In genomic region chr12:55357303-55357702, GRCm38 (mm10) we compare ENCODE assay signal across 22 mouse cellular contexts. TPM values are rescaled to one million over a fixed set of nuclear protein-coding genes. Genes with fewer than 3 reads are reported as not detected.
DNase-seq lines count a peak whose midpoint lies in the region; TF ChIP-seq lines count a peak whose summit lies in the region.
"Had no signal": no experiment of that assay in that cellular context is flagged by ENCODE, and none has a peak within 500 bp of the region (broad histone marks: within the 10 kb centered on the region; RNA-seq: fewer than 3 reads in every experiment).

No protein-coding gene starts in this region.

- no peak for TF ChIP-seq POLR2A in MEL (IDR thresholded peaks at IDR 0.05; ENCODE audit: control insufficient read depth in 1 of 2, insufficient read depth in 1 of 2, low read depth in 1 of 2, low read length in 2 of 2, poor library complexity in 1 of 2)

- no peak for TF ChIP-seq EP300 in MEL (IDR thresholded peaks at IDR 0.05; ENCODE audit: low read depth in 1 of 2, low read length in 2 of 2)

- H3K4me3 ChIP-seq in MEL (ENCODE audit: control insufficient read depth in 1 of 2, insufficient read depth in 1 of 2, low read depth in 2 of 2, low read length in 2 of 2) = no peak overlapping the region
- H3K4me3 ChIP-seq in limb, embryonic 10.5 days = no peak overlapping the region

- H3K9me3 ChIP-seq in MEL (replicated peaks; ENCODE audit: insufficient read depth, low read length) = no peaks in the 10 kb centered on the region
- no peaks in the 10 kb centered on the region for H3K9me3 ChIP-seq in limb, embryonic 10.5 days (replicated peaks)
- H3K9me3 ChIP-seq: G1E had no signal

- TF ChIP-seq RAD21 in MEL (IDR thresholded peaks at IDR 0.05; ENCODE audit: low read depth, low read length) = no peak

- DNase-seq in thymus, postnatal 0 days (ENCODE audit: low spot score) = peak; percentile 25
- DNase-seq in thymus, postnatal 14 days = no peak
- DNase-seq in CD4-positive helper T cell, adult 2 months (ENCODE audit: low read depth, low spot score) = peak; percentile 69
- peak; percentile 28 for DNase-seq in MEL (ENCODE audit: low read depth, low spot score)
- peak; percentile 48 for DNase-seq in naive thymus-derived CD4-positive, alpha-beta T cell, adult 2 months (ENCODE audit: low read depth)
- DNase-seq in gastrocnemius, postnatal 36 days = no peak
- DNase-seq in spleen, postnatal 4 days (ENCODE audit: low spot score in 2 of 2) = no peak
- DNase-seq in limb, embryonic 10.5 days (ENCODE audit: low spot score) = no peak
- DNase-seq: adrenal gland, adult 2 months; adrenal gland, adult 8-10 months; adrenal gland, postnatal 10 days; adrenal gland, postnatal 14 days; adrenal gland, postnatal 25 days; adrenal gland, postnatal 36 days; B cell, adult 2 months; cerebellum, adult 11 months; cerebellum, adult 11-12 months; cerebellum, adult 18-20 months; cerebellum, adult 2 months had no signal

- intact Hi-C loops in gastrocnemius, postnatal 36 days (cut with DNase I) = loop anchor here (5.0 kb wide), 1 partner anchor 35 kb away; no protein-coding TSS in a partner anchor

- H3K36me3 ChIP-seq in MEL (ENCODE audit: control insufficient read depth in 1 of 2, insufficient read depth in 2 of 2, low read length in 2 of 2) = peaks cover 0 to 5% of the 10 kb centered on the region in 2 experiments; a peak in 2 of 4 replicates
- no peaks in the 10 kb centered on the region for H3K36me3 ChIP-seq in limb, embryonic 10.5 days

- H3K9ac ChIP-seq in MEL (ENCODE audit: control insufficient read depth, low read depth, low read length, poor library complexity, severe bottlenecking) = no peak overlapping the region

- H3K27me3 ChIP-seq in MEL (ENCODE audit: control insufficient read depth in 1 of 2, insufficient read depth in 2 of 2, low read length in 2 of 2) = no peaks in the 10 kb centered on the region
- no peaks in the 10 kb centered on the region for H3K27me3 ChIP-seq in limb, embryonic 10.5 days (ENCODE audit: low read depth, poor library complexity, severe bottlenecking)
- H3K27me3 ChIP-seq: CH12.LX, Patski had no signal

- no peaks in the 10 kb centered on the region for H3K4me1 ChIP-seq in MEL (ENCODE audit: control insufficient read depth in 1 of 2, insufficient read depth in 2 of 2, low read length in 2 of 2)
- peaks cover 2% of the 10 kb centered on the region; the same call in 1 of the 2 replicates for H3K4me1 ChIP-seq in limb, embryonic 10.5 days

- no peak for TF ChIP-seq CTCF in MEL (IDR thresholded peaks at IDR 0.05 in 2 of 3, conservative IDR thresholded peaks at IDR 0.05 in 1 of 3; ENCODE audit: control insufficient read depth in 1 of 3, insufficient read depth in 1 of 3, low read depth in 2 of 3, low read length in 3 of 3, poor library complexity in 1 of 3, severe bottlenecking in 1 of 3)

- no peaks in the 10 kb centered on the region for H3K79me2 ChIP-seq in MEL (ENCODE audit: control insufficient read depth, insufficient read depth, low read length, poor library complexity)

- no peak overlapping the region for H3K27ac ChIP-seq in MEL (ENCODE audit: control insufficient read depth, low read depth, low read length)
- H3K27ac ChIP-seq in limb, embryonic 10.5 days = no peak overlapping the region

- WGBS in limb, embryonic 10.5 days = 66% methylated on average over 1 of the region's 1 CpGs

TF ChIP-seq in MEL, 35 proteins besides CTCF, POLR2A, EP300 and RAD21:
- peak; percentile 92 for TF ChIP-seq ZNF384 (IDR thresholded peaks at IDR 0.05; ENCODE audit: low read depth, low read length)
- no peak for TF ChIP-seq UBTF (IDR thresholded peaks at IDR 0.05; ENCODE audit: borderline replicate concordance, insufficient read depth, low read depth, low read length)
- TF ChIP-seq POLR2AphosphoS5 (IDR thresholded peaks at IDR 0.05; ENCODE audit: borderline replicate concordance, low read depth, low read length) = no peak
- no peak for TF ChIP-seq CHD2 (IDR thresholded peaks at IDR 0.05; ENCODE audit: low read length)

RNA-seq across cellular contexts. Expression of gene Psma6, which starts 26.7 kb away (rescaled TPM):
- polyA plus RNA-seq in thymus, postnatal 0 days (2015; fragmentation: Nextera tagmentation; extraction: Ambion mirVana) = 720 and 727 TPM in 2 replicates
- total RNA-seq in MEL (2012; rRNA removed) = 255 and 284 TPM in 2 replicates
- polyA plus RNA-seq in MEL (2012; ENCODE audit: insufficient read depth in 1 of 2, insufficient read length in 2 of 2, low read depth in 1 of 2, low replicate concordance in 2 of 2, missing spikeins in 1 of 2) = 100 to 1,000 TPM in 1 of 2 experiments, not detected in 1; 309 TPM
- total RNA-seq in gastrocnemius, postnatal 36 days (2021) = 100 to 1,000 TPM; 147 to 163 TPM
- polyA plus RNA-seq in limb, embryonic 10.5 days (2016; fragmentation: Nextera tagmentation; extraction: Ambion mirVana) = 499 and 560 TPM in 2 replicates

RNA-seq across cellular contexts. Expression of gene Ppp2r3c, which starts 54.5 kb away (rescaled TPM):
- 18.2 and 18.9 TPM in 2 replicates for polyA plus RNA-seq in thymus, postnatal 0 days (2015; fragmentation: Nextera tagmentation; extraction: Ambion mirVana)
- 10.9 and 12.6 TPM in 2 replicates for total RNA-seq in MEL (2012; rRNA removed)
- 10 to 100 TPM in 1 of 2 experiments, not detected in 1; 12.3 TPM for polyA plus RNA-seq in MEL (2012; ENCODE audit: insufficient read depth in 1 of 2, insufficient read length in 2 of 2, low read depth in 1 of 2, low replicate concordance in 2 of 2, missing spikeins in 1 of 2)
- total RNA-seq in gastrocnemius, postnatal 36 days (2021) = 1 to 10 TPM; 9.0 to 9.1 TPM
- polyA plus RNA-seq in limb, embryonic 10.5 days (2016; fragmentation: Nextera tagmentation; extraction: Ambion mirVana) = 19.6 and 23.3 TPM in 2 replicates

RNA-seq across cellular contexts. Expression of gene 1110008L16Rik, which starts 57.9 kb away (rescaled TPM):
- 16.0 and 16.2 TPM in 2 replicates for polyA plus RNA-seq in thymus, postnatal 0 days (2015; fragmentation: Nextera tagmentation; extraction: Ambion mirVana)
- 21.4 and 26.2 TPM in 2 replicates for total RNA-seq in MEL (2012; rRNA removed)
- polyA plus RNA-seq in MEL (2012; ENCODE audit: insufficient read depth in 1 of 2, insufficient read length in 2 of 2, low read depth in 1 of 2, low replicate concordance in 2 of 2, missing spikeins in 1 of 2) = 10 to 100 TPM in 1 of 2 experiments, not detected in 1; 24.9 TPM
- total RNA-seq in gastrocnemius, postnatal 36 days (2021) = 1 to 10 TPM; 9.0 to 9.8 TPM
- polyA plus RNA-seq in limb, embryonic 10.5 days (2016; fragmentation: Nextera tagmentation; extraction: Ambion mirVana) = 20.9 and 22.2 TPM in 2 replicates

Comparison
In these comparisons a context has a peak if more than half of its experiments do, and no peak if none do; other contexts are left out.
1. DNase-seq: peak in thymus, postnatal 0 days (single experiment), CD4-positive helper T cell, adult 2 months (single experiment), MEL (single experiment) and naive thymus-derived CD4-positive, alpha-beta T cell, adult 2 months (single experiment); none in thymus, postnatal 14 days (single experiment), gastrocnemius, postnatal 36 days (0 of 2), spleen, postnatal 4 days (0 of 2) and limb, embryonic 10.5 days (single experiment).